Mouse (Mus musculus) liver, postnatal 0 days (tissue): ENCODE data around the gene Aqp9. TPM values are rescaled to one million over a fixed set of nuclear protein-coding genes. Genes with fewer than 3 reads are reported as not detected.

Source experiments
- ATAC-seq: fragments of 200-750 bp; cut with Nextera tagmentation; 2 replicates; pipeline ENCODE4 v1.8.0; 2017; ENCODE audit warnings: mild to moderate bottlenecking, moderate library complexity
- DNase-seq: peaks from one replicate; pipeline ENCODE4 v3.0.0-alpha.2; 2016
- H3K27ac ChIP-seq: fragments of 300-500 bp; sonication (generic); 2 replicates; pipeline ENCODE4 v1.5.1; 2014; ENCODE audit warnings: antibody characterized with exemption, moderate library complexity, mild to moderate bottlenecking, low read depth
- H3K27me3 ChIP-seq: fragments of 300-500 bp; sonication (generic); 2 replicates; pipeline ENCODE4 v1.6.1; 2014; ENCODE audit warnings: low read length, control low read depth, mixed read lengths; ENCODE audit not compliant: insufficient read depth
- H3K36me3 ChIP-seq: fragments of 300-500 bp; sonication (generic); replicated peaks from 2 replicates; pipeline ENCODE4 v1.6.1; 2014; ENCODE audit warnings: mild to moderate bottlenecking, control low read depth, low read length, moderate library complexity, mixed read lengths; ENCODE audit not compliant: insufficient read depth
- H3K4me1 ChIP-seq: fragments of 300-500 bp; sonication (generic); 2 replicates; pipeline ENCODE4 v1.6.1; 2014; ENCODE audit warnings: antibody characterized with exemption, mild to moderate bottlenecking, control low read depth; ENCODE audit not compliant: insufficient read depth
- H3K4me2 ChIP-seq: fragments of 300-500 bp; sonication (generic); 2 replicates; pipeline ENCODE4 v1.6.1; 2014; ENCODE audit warnings: low read depth, mild to moderate bottlenecking, low read length, moderate library complexity, mixed read lengths
- H3K4me3 ChIP-seq: fragments of 300-500 bp; sonication (generic); 2 replicates; pipeline ENCODE4 v1.5.1; 2014; ENCODE audit warnings: low read depth, low read length
- H3K9ac ChIP-seq: fragments of 300-500 bp; sonication (generic); replicated peaks from 2 replicates; pipeline ENCODE4 v1.6.1; 2014; ENCODE audit warnings: mild to moderate bottlenecking, moderate library complexity
- H3K9me3 ChIP-seq: fragments of 300-500 bp; sonication (generic); 2 replicates; pipeline ENCODE4 v1.6.1; 2016; ENCODE audit warnings: mild to moderate bottlenecking, control low read depth, low read length, mixed read lengths
- CTCF ChIP-seq: sonication (generic); IDR thresholded peaks from 2 replicates; pipeline ENCODE4 v1.5.1; 2016; ENCODE audit warnings: antibody characterized with exemption, low read depth
- EP300 ChIP-seq: IDR thresholded peaks from 2 replicates; pipeline ENCODE4 v1.6.1; 2016; ENCODE audit warnings: antibody characterized with exemption, low read depth, mild to moderate bottlenecking
- WGBS: fragments of 180-500 bp; shearing (Covaris S2); extraction: QIAGEN DNeasy Blood & Tissue Kit; methylation state at CpG from one replicate; pipeline ENCODE4 v1.1.7; 2014; ENCODE audit not compliant: insufficient replicate concordance; 5-methylcytosine and 5-hydroxymethylcytosine counted together
- polyA plus RNA-seq: library from polyadenylated mRNA; unstranded; fragments of >200 nt; fragmentation: Nextera tagmentation; extraction: Ambion mirVana; gene quantifications from 2 replicates; pipeline ENCODE4 v1.2.1, GENCODE M21; 2015

Aqp9 gene
- polyA plus RNA-seq, 1 experiment from 2014 or later, result 75.4 TPM

DNA sequence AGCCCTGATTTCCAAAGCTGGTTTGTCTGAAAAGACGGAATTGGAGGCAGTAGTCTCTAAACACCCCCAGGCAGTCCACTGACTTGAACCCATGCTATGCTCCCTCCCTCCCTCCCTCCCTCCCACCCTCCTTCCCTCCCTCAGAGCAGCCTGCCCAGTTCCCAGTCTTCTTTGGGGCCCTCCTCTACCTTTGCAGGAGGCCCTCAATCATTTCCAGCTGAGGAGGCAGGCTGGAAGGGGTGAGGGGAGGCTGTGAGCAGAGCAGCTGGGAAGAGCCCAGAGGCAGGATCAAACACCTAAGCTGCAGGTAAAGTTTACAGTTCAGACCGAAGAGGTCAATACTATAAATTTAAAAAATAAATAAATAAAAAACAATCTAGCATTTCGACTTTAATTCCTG, 4.1 kb downstream of the Aqp9 start:
- ATAC-seq (no peak), DNase-seq (no peak)
- Histone ChIP-seq H3K9ac (no peak overlapping the region; the same call in 1 of the 2 replicates), H3K36me3 (no peaks in the 10 kb centered on the region), H3K4me3 (no peak overlapping the region; the same call in 1 of the 2 replicates), H3K27ac (peak overlapping the region; percentile 95), H3K27me3 (no peaks in the 10 kb centered on the region), H3K4me2 (peak overlapping the region; percentile 71), H3K9me3 (no peaks in the 10 kb centered on the region), H3K4me1 (peaks cover 81% of the 10 kb centered on the region)
- no peak for TF ChIP-seq CTCF
- TF ChIP-seq EP300, result no peak
- WGBS, result 76% methylated on average over 3 of the region's 3 CpGs

DNA sequence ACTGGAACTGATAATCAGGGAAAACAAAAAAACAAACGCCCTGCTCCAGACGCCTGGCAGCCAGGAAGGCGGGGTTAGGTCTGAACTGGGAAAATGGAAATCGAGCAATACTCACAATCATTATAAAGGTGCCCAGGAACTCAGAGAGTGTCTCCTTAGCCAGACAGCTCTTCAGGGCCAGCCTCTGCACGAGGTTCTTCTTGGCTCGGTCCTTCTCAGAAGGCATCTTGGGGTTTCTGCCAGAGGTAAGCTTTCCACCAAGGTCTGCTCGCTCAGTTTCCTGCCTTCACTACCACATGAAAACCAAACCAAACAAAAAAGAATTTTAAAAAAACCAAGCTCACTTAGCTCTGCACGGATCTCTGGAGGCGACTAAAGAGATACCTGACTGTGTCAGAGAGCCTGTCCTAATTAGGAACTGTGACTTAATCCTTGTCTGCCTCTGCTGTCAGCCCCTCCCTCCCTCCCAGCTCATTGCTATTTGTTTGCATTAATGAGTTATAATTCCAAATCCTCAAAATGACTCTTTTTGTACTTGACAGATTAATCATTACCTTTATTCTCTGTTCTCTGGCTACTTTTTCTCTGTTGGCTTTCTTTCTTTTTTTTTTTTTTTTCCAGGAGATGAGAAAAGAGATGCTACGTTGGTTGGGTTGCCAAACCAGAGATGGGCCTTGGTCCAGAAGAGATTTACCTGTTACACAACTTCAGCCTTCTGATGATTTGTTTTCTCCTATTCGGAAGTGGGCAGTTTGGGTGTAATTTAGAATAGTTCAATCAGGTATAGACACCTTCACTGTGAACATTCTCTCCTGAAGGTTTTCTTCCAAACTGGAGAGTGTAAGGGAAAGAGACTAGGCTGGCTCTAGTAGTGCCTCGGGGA, 5.4 kb downstream of the Aqp9 start:
- H3K4me3 ChIP-seq, result peak overlapping the region; percentile 46
- H3K9ac ChIP-seq, result peak overlapping the region; percentile 66
- ATAC-seq, result peak; percentile 10; the same call in 1 of the 2 replicates
- no peaks in the 10 kb centered on the region for H3K27me3 ChIP-seq
- no peak for DNase-seq
- 32% methylated on average over 12 of the region's 12 CpGs for WGBS
- H3K4me1 ChIP-seq, result peaks cover 86% of the 10 kb centered on the region
- peak overlapping the region; percentile 71 for H3K4me2 ChIP-seq
- peak; percentile 24 for TF ChIP-seq EP300
- no peak for TF ChIP-seq CTCF
- H3K9me3 ChIP-seq, result no peaks in the 10 kb centered on the region
- no peaks in the 10 kb centered on the region for H3K36me3 ChIP-seq
- peak overlapping the region; percentile 95 for H3K27ac ChIP-seq

DNA sequence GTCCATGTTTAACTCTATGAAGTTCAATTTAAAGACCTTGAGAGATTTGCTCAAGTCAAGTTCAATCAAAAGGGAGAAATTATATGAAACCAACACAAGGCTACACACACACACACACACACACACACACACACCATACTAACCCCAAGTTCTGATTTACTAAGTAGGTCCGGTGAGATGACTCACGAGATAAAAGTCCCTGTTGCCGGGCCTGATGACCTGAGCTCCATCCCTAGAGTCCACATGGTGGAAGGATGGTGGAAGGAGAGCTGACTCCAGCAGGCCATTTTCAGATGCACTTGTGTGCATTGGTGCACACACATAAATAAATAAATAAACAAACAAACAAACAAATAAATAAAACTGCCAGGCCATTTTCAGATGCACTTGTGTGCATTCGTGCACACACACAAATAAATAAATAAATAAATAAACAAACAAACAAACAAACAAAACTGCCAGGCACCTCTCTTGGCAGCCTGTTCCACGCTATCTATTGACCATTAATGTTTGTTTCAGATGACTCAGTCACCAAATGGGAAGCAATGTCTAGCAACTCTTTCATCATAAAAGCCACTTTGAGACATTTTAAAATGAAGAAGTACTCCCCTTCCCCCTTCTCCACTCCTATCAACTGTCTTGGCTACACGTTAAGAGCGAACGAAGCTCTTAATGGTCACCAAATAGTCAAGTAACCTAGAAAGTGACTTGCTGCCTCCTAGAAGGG, 6.2 kb downstream of the Aqp9 start:
- Histone ChIP-seq H3K27me3 (no peaks in the 10 kb centered on the region), H3K36me3 (no peaks in the 10 kb centered on the region), H3K4me3 (peak overlapping the region; percentile 46), H3K27ac (peak overlapping the region; percentile 95), H3K4me2 (peak overlapping the region; percentile 71), H3K9ac (peak overlapping the region; percentile 66), H3K4me1 (peaks cover 87% of the 10 kb centered on the region), H3K9me3 (no peaks in the 10 kb centered on the region)
- ATAC-seq (no peak), DNase-seq (no peak)
- TF ChIP-seq EP300 (no peak), CTCF (no peak)
- WGBS, result 32% methylated on average over 8 of the region's 8 CpGs

DNA sequence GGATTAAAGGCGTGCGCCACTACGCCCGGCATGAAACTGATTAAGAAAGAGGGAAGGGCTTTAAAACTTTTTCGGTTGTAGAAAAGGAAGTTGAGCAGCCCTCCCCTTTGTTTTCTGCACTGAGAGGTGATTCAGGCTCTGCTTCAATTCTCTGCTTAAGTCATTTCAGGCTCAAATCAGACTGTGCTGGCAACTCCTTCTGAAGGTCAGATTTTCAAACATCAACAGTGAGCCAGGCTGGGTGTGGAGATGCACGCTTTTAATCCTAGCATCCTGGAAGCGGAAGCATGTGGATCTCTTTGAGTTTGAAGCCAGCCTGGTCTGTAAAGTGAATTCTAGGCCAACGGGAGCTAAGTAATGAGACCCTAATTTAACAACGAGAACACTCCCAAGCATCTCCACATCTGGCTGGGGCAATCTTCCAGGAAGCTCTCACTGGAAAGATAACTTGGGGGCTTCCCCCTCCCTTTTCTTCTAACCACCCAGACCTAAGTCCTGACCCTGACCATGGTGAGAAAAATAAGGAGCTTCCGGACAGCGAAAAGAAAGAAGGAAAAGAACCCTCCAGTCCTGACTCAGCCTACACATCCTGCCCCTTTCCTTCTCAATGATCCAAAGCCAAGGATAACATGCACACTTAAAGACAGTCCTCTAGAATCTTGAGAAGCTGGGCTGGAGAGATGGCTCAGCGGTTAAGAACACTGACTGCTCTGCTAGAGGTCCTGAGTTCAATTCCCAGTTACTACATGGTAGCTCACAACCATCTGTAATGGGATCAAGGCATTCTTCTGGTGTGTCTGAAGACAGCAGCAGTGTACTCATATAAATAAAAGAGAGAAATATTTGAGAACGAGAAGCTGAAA, 7.4 kb downstream of the Aqp9 start:
- 62% methylated on average over 13 of the region's 13 CpGs for WGBS
- no peaks in the 10 kb centered on the region for H3K9me3 ChIP-seq

DNA sequence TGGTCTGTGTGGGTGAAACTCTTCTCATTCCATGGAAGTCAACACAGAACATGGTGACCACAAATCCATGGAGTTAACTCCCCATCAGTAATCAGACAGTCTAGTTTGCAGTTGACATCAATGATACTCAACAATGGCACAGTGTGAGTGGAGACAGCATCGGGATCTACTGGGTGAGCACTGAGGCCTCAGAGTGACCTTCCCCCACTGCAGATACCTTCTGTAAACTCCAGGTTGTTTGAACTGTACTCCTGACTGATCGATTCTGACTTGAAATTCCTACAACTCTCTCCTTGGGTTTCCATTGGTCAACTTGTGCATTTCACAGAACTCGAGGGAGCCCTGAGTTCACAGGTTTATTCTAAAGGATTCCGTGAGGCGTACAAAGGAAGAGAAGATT, 8.8 kb downstream of the Aqp9 start:
- TF ChIP-seq EP300 (no peak), CTCF (no peak)
- Histone ChIP-seq H3K9me3 (no peaks in the 10 kb centered on the region), H3K27me3 (no peaks in the 10 kb centered on the region), H3K27ac (peak overlapping the region; percentile 92), H3K36me3 (no peaks in the 10 kb centered on the region), H3K4me2 (peak overlapping the region; percentile 71), H3K4me3 (no peak overlapping the region), H3K4me1 (peaks cover 76% of the 10 kb centered on the region), H3K9ac (no peak overlapping the region; the same call in 1 of the 2 replicates)
- no peak for ATAC-seq
- WGBS, result 77% methylated on average over 5 of the region's 5 CpGs
- no peak for DNase-seq

More for the DNA sequence above, 7.4 kb downstream of the Aqp9 start:
- Histone ChIP-seq H3K4me3 (peak overlapping the region; percentile 46), H3K4me1 (peaks cover 87% of the 10 kb centered on the region), H3K4me2 (peak overlapping the region; percentile 71), H3K9ac (peak overlapping the region; percentile 55), H3K36me3 (no peaks in the 10 kb centered on the region), H3K27me3 (no peaks in the 10 kb centered on the region), H3K27ac (peak overlapping the region; percentile 92)
- no peak for DNase-seq
- TF ChIP-seq EP300, result no peak
- TF ChIP-seq CTCF, result no peak
- no peak for ATAC-seq
